Mouse (Mus musculus) C2C12 (cell line): ENCODE data around the gene Skint6.

ENCODE experiments used
- CEBPB ChIP-seq: IDR thresholded peaks from one replicate; pipeline ENCODE4 v1.6.1; 2011; ENCODE audit warnings: low read depth, mild to moderate bottlenecking, control low read depth, moderate library complexity
- CTCF ChIP-seq: IDR thresholded peaks from one replicate; pipeline ENCODE4 v1.5.1; 2011; ENCODE audit not compliant: control insufficient read depth, insufficient read depth, insufficient read length
- FOSL1 ChIP-seq: IDR thresholded peaks from one replicate; pipeline ENCODE4 v1.8.0; 2011; ENCODE audit warnings: mild to moderate bottlenecking, low read length; ENCODE audit not compliant: poor library complexity, insufficient read depth, severe bottlenecking
- MAX ChIP-seq: IDR thresholded peaks from one replicate; pipeline ENCODE4 v1.6.1; 2011; ENCODE audit warnings: mild to moderate bottlenecking, control low read depth
- USF1 ChIP-seq: IDR thresholded peaks from one replicate; pipeline ENCODE4 v1.6.1; 2011; ENCODE audit warnings: low read depth, mild to moderate bottlenecking, control low read depth, moderate library complexity

- TF ChIP-seq CTCF (no peak), MAX (no peak), USF1 (no peak), FOSL1 (no peak), CEBPB (no peak)
These were observed 23.3 kb downstream of the Skint6 start for GRCm38 (mm10) chr4:113263363-113264060.
